Mouse (Mus musculus) heart, embryonic 12.5 days (tissue): ENCODE data around the gene Vezf1. TPM values are rescaled to one million over a fixed set of nuclear protein-coding genes. Genes with fewer than 3 reads are reported as not detected.
A peak's percentile ranks its signal among the peaks of the same experiment; 100 is the strongest.

Source experiments
- ATAC-seq: fragments of 200-750 bp; cut with Nextera tagmentation; 2 replicates; pipeline ENCODE4 v1.8.0; 2017; ENCODE audit warnings: moderate TSS enrichment, moderate library complexity; ENCODE audit not compliant: insufficient number of reproducible peaks, low FRiP score
- H3K27ac ChIP-seq: fragments of 300-500 bp; sonication (generic); 2 replicates; pipeline ENCODE4 v1.5.1; 2016; ENCODE audit warnings: mild to moderate bottlenecking, moderate library complexity; ENCODE audit not compliant: poor library complexity, severe bottlenecking
- H3K27me3 ChIP-seq: fragments of 300-500 bp; sonication (generic); replicated peaks from 2 replicates; pipeline ENCODE4 v1.6.1; 2016; ENCODE audit warnings: mild to moderate bottlenecking, moderate library complexity
- H3K36me3 ChIP-seq: fragments of 300-500 bp; sonication (generic); 2 replicates; pipeline ENCODE4 v1.6.1; 2016; ENCODE audit warnings: mild to moderate bottlenecking, moderate library complexity
- H3K4me1 ChIP-seq: fragments of 300-500 bp; sonication (generic); replicated peaks from 2 replicates; pipeline ENCODE4 v1.6.1; 2016; ENCODE audit warnings: mild to moderate bottlenecking
- H3K4me2 ChIP-seq: fragments of 300-500 bp; sonication (generic); 2 replicates; pipeline ENCODE4 v1.6.1; 2016; ENCODE audit warnings: mild to moderate bottlenecking, moderate library complexity
- H3K4me3 ChIP-seq: fragments of 300-500 bp; sonication (generic); 2 replicates; pipeline ENCODE4 v1.5.1; 2016; ENCODE audit warnings: mild to moderate bottlenecking
- H3K9ac ChIP-seq: fragments of 300-500 bp; sonication (generic); 2 replicates; pipeline ENCODE4 v1.6.1; 2016; ENCODE audit warnings: mild to moderate bottlenecking, moderate library complexity
- H3K9me3 ChIP-seq: fragments of 300-500 bp; sonication (generic); replicated peaks from 2 replicates; pipeline ENCODE4 v1.6.1; 2016; ENCODE audit warnings: mild to moderate bottlenecking, moderate library complexity
- WGBS: fragments of 180-500 bp; shearing (Covaris S2); methylation state at CpG from one replicate; pipeline ENCODE4 v1.1.7; 2016; 5-methylcytosine and 5-hydroxymethylcytosine counted together
- polyA plus RNA-seq: library from polyadenylated mRNA; unstranded; fragments of >200 nt; fragmentation: Nextera tagmentation; extraction: Ambion mirVana; gene quantifications from 2 replicates; pipeline ENCODE4 v1.2.1, GENCODE M21; 2016

The Vezf1 gene
- polyA plus RNA-seq, 1 experiment from 2014 or later: 27.3 TPM

GRCm38 (mm10) chr11:88113543-88114271 lies 45.6 kb downstream of the Vezf1 start:
- ATAC-seq: no peak
- Histone ChIP-seq H3K4me2 (no peak overlapping the region), H3K36me3 (no peaks in the 10 kb centered on the region), H3K4me3 (no peak overlapping the region), H3K4me1 (peaks cover 94% of the 10 kb centered on the region), H3K9me3 (no peaks in the 10 kb centered on the region), H3K9ac (0 out of 2 replicates have a peak overlapping the region, but pooled peaks have one; percentile 59), H3K27me3 (no peaks in the 10 kb centered on the region), H3K27ac (peak overlapping the region; percentile 80)
- WGBS: 37% methylated on average over 6 of the region's 6 CpGs

- peak; percentile 63 for ATAC-seq
- Histone ChIP-seq H3K9me3 (no peaks in the 10 kb centered on the region), H3K9ac (peak overlapping the region; percentile 46; the same call in 1 of the 2 replicates), H3K27me3 (no peaks in the 10 kb centered on the region), H3K27ac (peak overlapping the region; percentile 80), H3K4me1 (peaks cover 96% of the 10 kb centered on the region), H3K4me3 (no peak overlapping the region), H3K4me2 (peak overlapping the region; percentile 43), H3K36me3 (no peaks in the 10 kb centered on the region)
- 12% methylated on average over 8 of the region's 8 CpGs for WGBS
Measured at GRCm38 (mm10) chr11:88114871-88115301, 46.8 kb downstream of the Vezf1 start.

GRCm38 (mm10) chr11:88116568-88116967 lies 48.5 kb downstream of the Vezf1 start:
- H3K27ac ChIP-seq: peak overlapping the region; percentile 89; the same call in 1 of the 2 replicates
- H3K27me3 ChIP-seq: no peaks in the 10 kb centered on the region
- WGBS: 69% methylated on average over 6 of the region's 6 CpGs
- no peaks in the 10 kb centered on the region for H3K9me3 ChIP-seq
- H3K4me2 ChIP-seq: no peak overlapping the region
- no peaks in the 10 kb centered on the region for H3K36me3 ChIP-seq
- no peak overlapping the region for H3K9ac ChIP-seq
- H3K4me1 ChIP-seq: peaks cover 89% of the 10 kb centered on the region
- no peak for ATAC-seq
- H3K4me3 ChIP-seq: no peak overlapping the region

- Histone ChIP-seq H3K27ac (peak overlapping the region; percentile 89), H3K36me3 (no peaks in the 10 kb centered on the region), H3K4me3 (no peak overlapping the region), H3K4me1 (peaks cover 84% of the 10 kb centered on the region), H3K9ac (0 out of 2 replicates have a peak overlapping the region, but pooled peaks have one; percentile 23), H3K9me3 (no peaks in the 10 kb centered on the region), H3K4me2 (no peak overlapping the region), H3K27me3 (no peaks in the 10 kb centered on the region)
- 39% methylated on average over 10 of the region's 10 CpGs for WGBS
- no peak for ATAC-seq
Measured at GRCm38 (mm10) chr11:88117356-88118090, 49.4 kb downstream of the Vezf1 start.

- H3K4me2 ChIP-seq: no peak overlapping the region
- no peak overlapping the region for H3K4me3 ChIP-seq
- H3K27me3 ChIP-seq: no peaks in the 10 kb centered on the region
- H3K9me3 ChIP-seq: no peaks in the 10 kb centered on the region
- H3K9ac ChIP-seq: peak overlapping the region; percentile 23; the same call in 1 of the 2 replicates
- no peaks in the 10 kb centered on the region for H3K36me3 ChIP-seq
- WGBS: 60% methylated on average over 6 of the region's 6 CpGs
- peaks cover 80% of the 10 kb centered on the region for H3K4me1 ChIP-seq
- no peak for ATAC-seq
- peak overlapping the region; percentile 89 for H3K27ac ChIP-seq
Measured at GRCm38 (mm10) chr11:88118091-88118440, 50.0 kb downstream of the Vezf1 start.

- peak; percentile 78 for ATAC-seq
- Histone ChIP-seq H3K4me1 (peaks cover 77% of the 10 kb centered on the region), H3K27ac (peak overlapping the region; percentile 89), H3K36me3 (no peaks in the 10 kb centered on the region), H3K4me3 (no peak overlapping the region), H3K4me2 (peak overlapping the region; percentile 34), H3K9me3 (no peaks in the 10 kb centered on the region), H3K27me3 (no peaks in the 10 kb centered on the region), H3K9ac (peak overlapping the region; percentile 23)
- WGBS: 13% methylated on average over 8 of the region's 8 CpGs
Measured at GRCm38 (mm10) chr11:88118817-88119642, 51.0 kb downstream of the Vezf1 start.

- no peak overlapping the region for H3K27ac ChIP-seq
Measured at GRCm38 (mm10) chr11:88122545-88122944, 54.5 kb downstream of the Vezf1 start.

GRCm38 (mm10) chr11:88123021-88123420 lies 54.9 kb downstream of the Vezf1 start:
- Histone ChIP-seq H3K4me3 (no peak overlapping the region), H3K9ac (no peak overlapping the region), H3K27me3 (no peaks in the 10 kb centered on the region), H3K9me3 (no peaks in the 10 kb centered on the region), H3K27ac (no peak overlapping the region), H3K4me1 (peaks cover 56% of the 10 kb centered on the region), H3K4me2 (no peak overlapping the region), H3K36me3 (no peaks in the 10 kb centered on the region)
- ATAC-seq: no peak
- WGBS: 68% methylated on average over 5 of the region's 5 CpGs

More at GRCm38 (mm10) chr11:88122545-88122944, 54.5 kb downstream of the Vezf1 start:
- no peaks in the 10 kb centered on the region for H3K27me3 ChIP-seq
- H3K4me2 ChIP-seq: no peak overlapping the region
- H3K36me3 ChIP-seq: no peaks in the 10 kb centered on the region
- peaks cover 61% of the 10 kb centered on the region for H3K4me1 ChIP-seq
- H3K9me3 ChIP-seq: no peaks in the 10 kb centered on the region
- no peak for ATAC-seq
- 70% methylated on average over 5 of the region's 5 CpGs for WGBS
- no peak overlapping the region for H3K4me3 ChIP-seq
- no peak overlapping the region for H3K9ac ChIP-seq

- Histone ChIP-seq H3K4me2 (peak overlapping the region; percentile 2; the same call in 1 of the 2 replicates), H3K36me3 (no peaks in the 10 kb centered on the region), H3K9ac (0 out of 2 replicates have a peak overlapping the region, but pooled peaks have one; percentile 1), H3K4me1 (peaks cover 49% of the 10 kb centered on the region), H3K9me3 (no peaks in the 10 kb centered on the region), H3K27me3 (no peaks in the 10 kb centered on the region), H3K27ac (peak overlapping the region; percentile 19; the same call in 1 of the 2 replicates), H3K4me3 (no peak overlapping the region)
- ATAC-seq: no peak
- 14% methylated on average over 6 of the region's 6 CpGs for WGBS
Measured at GRCm38 (mm10) chr11:88123731-88124130, 55.7 kb downstream of the Vezf1 start.

- Histone ChIP-seq H3K27me3 (no peaks in the 10 kb centered on the region), H3K4me2 (no peak overlapping the region), H3K4me1 (peaks cover 32% of the 10 kb centered on the region), H3K27ac (no peak overlapping the region), H3K9ac (no peak overlapping the region), H3K36me3 (no peaks in the 10 kb centered on the region), H3K9me3 (no peaks in the 10 kb centered on the region), H3K4me3 (no peak overlapping the region)
- no peak for ATAC-seq
- 72% methylated on average over 7 of the region's 7 CpGs for WGBS
Measured at GRCm38 (mm10) chr11:88125483-88125882, 57.4 kb downstream of the Vezf1 start.
